Mouse (Mus musculus) G1E (cell line): ENCODE measurements around the gene Pnlip. TPM values are rescaled to one million over a fixed set of nuclear protein-coding genes. Genes with fewer than 3 reads are reported as not detected.

Source experiments
- ATAC-seq: 2 replicates; pipeline ENCODE4 v1.8.0; 2016; ENCODE audit warnings: mild to moderate bottlenecking; ENCODE audit not compliant: insufficient number of reproducible peaks, poor library complexity, low FRiP score, severe bottlenecking; ENCODE audit errors: extremely low read depth
- DNase-seq: peaks from one replicate; pipeline ENCODE4 v3.0.0; 2012; ENCODE audit warnings: low spot score
- H3K27me3 ChIP-seq: 2 replicates; pipeline ENCODE4 v1.6.1; 2012; ENCODE audit warnings: mild to moderate bottlenecking, low read length, inconsistent platforms; ENCODE audit not compliant: insufficient read depth
- H3K36me3 ChIP-seq: replicated peaks from 2 replicates; pipeline ENCODE3; 2012; ENCODE audit warnings: mild to moderate bottlenecking, inconsistent platforms
- H3K4me1 ChIP-seq: 2 replicates; pipeline ENCODE4 v1.6.1; 2012; ENCODE audit warnings: low read depth, low read length, inconsistent platforms, mixed read lengths; ENCODE audit not compliant: insufficient read depth
- H3K4me3 ChIP-seq: 2 replicates; pipeline ENCODE4 v1.5.1; 2012; ENCODE audit warnings: low read depth, mild to moderate bottlenecking, inconsistent platforms, low read length, moderate library complexity, mixed read lengths
- H3K9me3 ChIP-seq: replicated peaks from 2 replicates; pipeline ENCODE4 v1.6.1; 2012; ENCODE audit warnings: inconsistent platforms
- CTCF ChIP-seq: IDR thresholded peaks from 2 replicates; pipeline ENCODE4 v1.5.1; 2012; ENCODE audit warnings: low read depth, low read length, inconsistent platforms, mixed read lengths
- GATA1 ChIP-seq: IDR thresholded peaks from 2 replicates; pipeline ENCODE4 v1.6.1; 2012; ENCODE audit warnings: borderline replicate concordance, low read length, inconsistent platforms, mixed read lengths
- GATA2 ChIP-seq: IDR thresholded peaks from 2 replicates; pipeline ENCODE4 v1.6.1; 2012; ENCODE audit warnings: low read depth, low read length, inconsistent platforms, borderline replicate concordance
- POLR2AphosphoS5 ChIP-seq: IDR thresholded peaks from 2 replicates; pipeline ENCODE4 v1.6.1; 2012; ENCODE audit warnings: low read depth, low read length, inconsistent platforms; ENCODE audit not compliant: insufficient replicate concordance
- TAL1 ChIP-seq: conservative IDR thresholded peaks from 2 replicates; pipeline ENCODE4 v1.6.1; 2012; ENCODE audit warnings: low read depth, low read length, inconsistent platforms, mixed read lengths
- polyA plus RNA-seq: library from polyadenylated mRNA; stranded (reverse); fragments of >175 nt; gene quantifications from 2 replicates; pipeline ENCODE4 v1.2.3, GENCODE M21; 2012
- total RNA-seq, 2 experiments: library from RNA; stranded (forward) in 1 of 2; stranded (reverse) in 1 of 2; fragments of 200-1000 nt in 1 of 2; fragments of >200 nt in 1 of 2; fragmentation: Nextera tagmentation in 1 of 2; gene quantifications; 2 replicates each; pipeline ENCODE4 v1.2.3; 2014 to 2017

The Pnlip gene
- total and polyA plus RNA-seq, 3 experiments, result 0.27 TPM; not detected in 2

GRCm38 (mm10) chr19:58708611-58709010, 56.3 kb downstream of the Pnlip start:
- TF ChIP-seq CTCF (no peak), POLR2AphosphoS5 (no peak), GATA2 (no peak), GATA1 (no peak), TAL1 (no peak)
- no peaks in the 10 kb centered on the region for H3K27me3 ChIP-seq
- no peak for ATAC-seq
- H3K4me1 ChIP-seq, result no peaks in the 10 kb centered on the region
- DNase-seq, result no peak
- H3K36me3 ChIP-seq, result no peaks in the 10 kb centered on the region
- no peaks in the 10 kb centered on the region for H3K9me3 ChIP-seq
- H3K4me3 ChIP-seq, result no peak overlapping the region

DNA sequence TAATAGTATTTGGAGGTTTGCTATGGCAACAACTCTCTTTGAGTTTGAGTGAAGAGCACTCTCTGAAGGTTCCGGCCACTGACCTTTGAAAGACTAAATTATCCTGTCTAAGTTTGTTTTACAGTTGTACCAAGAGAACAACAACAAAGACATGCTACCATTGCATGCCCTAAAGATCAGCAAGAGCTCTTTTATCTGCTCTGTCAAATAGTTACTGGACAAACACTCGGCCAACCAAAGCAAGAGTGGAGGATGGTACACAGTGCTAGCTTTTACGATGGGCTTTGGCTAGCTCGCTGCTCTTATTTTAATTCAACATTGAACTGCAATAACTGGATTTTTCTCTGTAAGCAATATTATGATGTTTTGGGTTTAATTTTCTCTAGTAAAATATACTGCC, 65.6 kb downstream of the Pnlip start:
- Histone ChIP-seq H3K36me3 (no peaks in the 10 kb centered on the region), H3K9me3 (no peaks in the 10 kb centered on the region), H3K27me3 (no peaks in the 10 kb centered on the region), H3K4me1 (no peaks in the 10 kb centered on the region), H3K4me3 (no peak overlapping the region)
- no peak for TF ChIP-seq TAL1
- TF ChIP-seq CTCF, result no peak
- TF ChIP-seq GATA1, result no peak
- TF ChIP-seq GATA2, result no peak
- no peak for TF ChIP-seq POLR2AphosphoS5
- no peak for ATAC-seq
- no peak for DNase-seq

DNA sequence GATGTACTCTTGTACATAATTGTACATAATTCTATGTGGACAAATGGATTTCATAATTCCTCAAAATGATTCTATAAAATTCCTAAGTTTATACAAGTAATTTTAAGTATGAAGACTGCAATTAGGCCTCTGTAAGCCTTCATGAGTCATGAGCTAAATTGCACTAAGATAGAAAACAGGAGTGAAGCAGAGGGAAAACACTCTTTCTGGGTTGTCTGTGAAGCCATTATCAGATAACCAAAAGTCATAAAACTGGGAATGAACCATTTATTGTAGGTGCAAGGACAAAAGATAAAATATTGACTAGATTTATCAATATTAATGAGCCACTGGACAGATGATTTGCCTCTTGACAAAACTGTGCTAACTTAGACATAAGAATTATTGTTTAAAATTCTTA, 68.1 kb downstream of the Pnlip start:
- H3K36me3 ChIP-seq, result no peaks in the 10 kb centered on the region
- H3K4me1 ChIP-seq, result no peaks in the 10 kb centered on the region
- no peak for DNase-seq
- H3K27me3 ChIP-seq, result no peaks in the 10 kb centered on the region
- H3K9me3 ChIP-seq, result no peaks in the 10 kb centered on the region
- TF ChIP-seq GATA1 (no peak), TAL1 (no peak), CTCF (no peak), GATA2 (no peak), POLR2AphosphoS5 (no peak)
- no peak for ATAC-seq
- no peak overlapping the region for H3K4me3 ChIP-seq

- Histone ChIP-seq H3K4me3 (no peak overlapping the region), H3K36me3 (no peaks in the 10 kb centered on the region), H3K27me3 (no peaks in the 10 kb centered on the region), H3K4me1 (no peaks in the 10 kb centered on the region), H3K9me3 (no peaks in the 10 kb centered on the region; the same call in none of the 2 replicates)
- ATAC-seq (no peak), DNase-seq (no peak)
- TF ChIP-seq GATA2, result no peak
- TF ChIP-seq POLR2AphosphoS5, result no peak
- no peak for TF ChIP-seq TAL1
- TF ChIP-seq GATA1, result no peak
- no peak for TF ChIP-seq CTCF
Observed at GRCm38 (mm10) chr19:58726551-58726950, 74.3 kb downstream of the Pnlip start.

DNA sequence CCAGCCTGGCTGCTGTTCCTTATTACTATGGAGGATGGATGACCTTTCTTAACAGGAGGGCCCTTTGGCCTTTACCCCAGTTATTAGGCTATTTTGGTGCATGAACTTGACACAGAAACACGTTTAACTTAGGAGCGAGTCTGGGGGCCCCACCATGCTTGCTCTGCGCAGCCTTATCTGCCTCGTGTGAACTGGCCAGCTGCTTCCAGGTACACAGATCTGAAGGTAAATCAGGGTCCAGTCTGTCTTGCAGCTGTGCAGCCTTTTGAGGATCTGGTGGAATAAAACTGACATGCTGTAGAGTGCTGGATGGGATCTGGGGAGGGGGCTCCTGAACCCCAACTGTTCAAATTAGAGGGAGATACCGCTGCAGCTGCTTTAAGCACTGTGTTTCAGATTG, 75.5 kb downstream of the Pnlip start:
- TF ChIP-seq CTCF (no peak), GATA1 (no peak), POLR2AphosphoS5 (no peak), GATA2 (no peak), TAL1 (no peak)
- Histone ChIP-seq H3K27me3 (no peaks in the 10 kb centered on the region), H3K36me3 (no peaks in the 10 kb centered on the region), H3K4me3 (no peak overlapping the region), H3K4me1 (no peaks in the 10 kb centered on the region), H3K9me3 (peaks cover 4% of the 10 kb centered on the region)
- ATAC-seq, result no peak
- DNase-seq, result no peak

GRCm38 (mm10) chr19:58728445-58729031, 76.2 kb downstream of the Pnlip start, which contains the start of gene Pnliprp1:
Gene Pnliprp1 (plus strand): TSS chr19:58728887.
- ATAC-seq, result no peak
- H3K36me3 ChIP-seq, result no peaks in the 10 kb centered on the region
- peaks cover 4% of the 10 kb centered on the region for H3K9me3 ChIP-seq
- no peaks in the 10 kb centered on the region for H3K4me1 ChIP-seq
- TF ChIP-seq POLR2AphosphoS5 (no peak), TAL1 (no peak), GATA1 (no peak), GATA2 (no peak), CTCF (no peak)
- DNase-seq, result no peak
- H3K27me3 ChIP-seq, result no peaks in the 10 kb centered on the region
- H3K4me3 ChIP-seq, result no peak within 1 kb of the TSS

Other genes with a start within 250 kb of the Pnlip start
- gene Gfra1, start 196.6 kb upstream of the Pnlip start, total RNA-seq (2014; fragmentation: Nextera tagmentation), result not detected in 2 replicates
- gene Gfra1, start 196.6 kb upstream of the Pnlip start, total RNA-seq (2017), result 0.06 and 0.16 TPM in 2 replicates
- not detected in 2 replicates for gene Gfra1, start 196.6 kb upstream of the Pnlip start, polyA plus RNA-seq
- not detected in 2 replicates for gene Ccdc172, start 140.5 kb upstream of the Pnlip start, total RNA-seq (2014; fragmentation: Nextera tagmentation)
- gene Ccdc172, start 140.5 kb upstream of the Pnlip start, total RNA-seq (2017), result not detected in 2 replicates
- not detected in 2 replicates for gene Ccdc172, start 140.5 kb upstream of the Pnlip start, polyA plus RNA-seq
- gene Pnliprp1, start 76.4 kb downstream of the Pnlip start, total RNA-seq (2014; fragmentation: Nextera tagmentation), result not detected in 2 replicates
- 0.27 TPM in 1 of 2 replicates, not detected in the other for gene Pnliprp1, start 76.4 kb downstream of the Pnlip start, total RNA-seq (2017)
- gene Pnliprp1, start 76.4 kb downstream of the Pnlip start, polyA plus RNA-seq, result not detected in 2 replicates
- not detected in 2 replicates for gene Pnliprp2, start 107.2 kb downstream of the Pnlip start, total RNA-seq (2014; fragmentation: Nextera tagmentation)
- not detected in 2 replicates for gene Pnliprp2, start 107.2 kb downstream of the Pnlip start, total RNA-seq (2017)
- gene Pnliprp2, start 107.2 kb downstream of the Pnlip start, polyA plus RNA-seq, result not detected in 2 replicates
- gene 1700019N19Rik, start 142.0 kb downstream of the Pnlip start, total RNA-seq (2014; fragmentation: Nextera tagmentation), result not detected in 2 replicates
- gene 1700019N19Rik, start 142.0 kb downstream of the Pnlip start, total RNA-seq (2017), result not detected in 2 replicates
- not detected in 2 replicates for gene 1700019N19Rik, start 142.0 kb downstream of the Pnlip start, polyA plus RNA-seq